Mouse (Mus musculus): ENCODE measurements at regions not wholly inside any gene's neighbourhood (a gene's known extent, or its start where the extent isn't known, plus 50 kb on each side); places are given as distances from the start of the nearest gene placed in this dataset.

DNA sequence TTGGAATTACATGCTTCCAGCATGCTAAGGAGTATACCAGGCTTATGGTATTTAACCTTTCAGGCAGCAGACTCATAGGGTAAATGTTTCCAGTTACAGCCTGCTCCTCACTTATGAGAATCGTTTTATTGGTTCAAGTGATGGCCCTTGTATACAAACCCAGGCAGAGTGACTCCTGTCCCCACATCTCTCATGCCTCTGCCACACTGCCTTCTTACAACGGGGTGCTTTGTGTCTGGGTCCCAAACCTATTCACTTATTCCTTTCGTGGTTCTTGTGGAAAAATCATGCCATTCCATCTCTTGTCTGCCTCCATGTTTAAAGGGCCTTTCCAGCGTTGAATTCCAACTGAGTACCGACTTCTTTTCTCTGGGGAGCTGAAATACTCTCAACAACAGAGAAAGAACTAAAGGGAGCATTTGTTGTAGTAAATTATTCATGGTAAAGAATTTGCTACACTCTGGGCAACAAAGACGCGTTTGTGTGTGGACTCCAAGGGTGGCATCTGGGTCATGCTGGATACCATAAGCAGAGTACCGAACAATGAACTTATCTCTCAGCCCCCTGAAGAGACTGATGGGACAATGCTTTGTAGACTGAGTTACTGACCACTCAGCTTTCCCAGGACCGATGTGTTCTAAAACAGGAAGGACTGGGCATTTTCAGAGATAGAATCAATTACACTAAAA lies 291.6 kb downstream of the Pten start:
- Histone ChIP-seq H3K27ac (no peak overlapping the region), H3K4me3 (no peak overlapping the region)
- TF ChIP-seq CTCF (conservative IDR thresholded peaks at IDR 0.05), result no peak
- no peak for DNase-seq (ENCODE audit: low spot score in 2 of 2)

DNA sequence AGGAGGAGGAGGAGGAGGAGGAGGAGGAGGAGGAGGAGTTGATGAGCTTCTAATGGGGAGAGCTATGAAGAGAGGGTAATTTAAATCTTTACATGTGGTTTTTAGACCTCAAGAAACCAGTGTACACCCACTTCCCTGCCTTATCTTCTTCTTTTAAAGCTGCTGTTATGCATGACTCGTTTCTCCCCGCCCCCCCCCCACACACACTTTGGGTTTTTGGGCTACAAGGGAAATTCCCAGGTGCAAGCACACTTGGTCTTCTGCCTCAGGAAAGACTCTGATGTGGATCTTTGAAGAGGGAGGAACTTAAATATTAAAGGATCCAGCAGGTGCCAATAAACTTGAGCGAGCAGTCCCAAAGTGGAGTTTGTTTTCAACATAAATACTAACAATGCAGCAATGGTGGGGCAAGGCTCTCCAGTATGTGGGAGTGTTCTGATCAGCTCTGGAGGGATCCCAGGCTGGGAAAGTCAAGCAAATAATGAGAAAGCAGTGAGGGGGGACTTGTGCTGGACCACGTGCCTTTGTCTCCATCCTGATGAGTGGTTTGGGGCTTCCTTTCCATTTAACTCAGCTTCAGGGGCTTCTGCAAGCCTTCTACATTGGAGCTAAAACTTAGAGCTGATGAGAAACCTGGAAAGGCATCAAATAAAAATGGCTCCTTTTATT lies 296.0 kb downstream of the Pten start:
- no peak for DNase-seq (ENCODE audit: low spot score in 2 of 2)
- H3K27ac ChIP-seq, result no peak overlapping the region
- H3K4me3 ChIP-seq, result no peak overlapping the region
- no peak for TF ChIP-seq CTCF (conservative IDR thresholded peaks at IDR 0.05)

- Histone ChIP-seq H3K4me3 (no peak overlapping the region), H3K27ac (no peak overlapping the region)
- TF ChIP-seq CTCF (conservative IDR thresholded peaks at IDR 0.05), result no peak
- DNase-seq (ENCODE audit: low spot score in 2 of 2), result no peak
Observed at GRCm38 (mm10) chr19:33056372-33056791, 299.1 kb downstream of the Pten start.

DNA sequence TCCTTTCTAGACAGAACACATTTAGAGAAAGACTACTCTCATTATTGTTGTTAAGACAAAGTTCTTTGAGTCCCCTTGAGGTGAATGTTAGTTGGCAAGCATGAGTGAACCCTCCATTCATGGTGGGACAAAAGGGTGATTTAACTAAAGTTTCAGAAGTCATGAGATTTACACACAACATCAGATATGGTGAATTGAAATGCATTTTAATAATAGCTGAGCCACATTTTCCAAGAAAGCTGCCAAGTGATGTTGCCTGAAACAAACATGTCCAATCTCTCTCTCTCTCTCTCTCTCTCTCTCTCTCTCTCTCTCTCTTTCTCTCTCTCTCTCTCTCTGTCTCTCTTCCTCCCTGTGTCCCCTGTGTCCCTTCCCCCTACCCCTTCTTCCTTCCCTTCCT lies 303.7 kb downstream of the Pten start:
- TF ChIP-seq CTCF (conservative IDR thresholded peaks at IDR 0.05), result no peak
- Histone ChIP-seq H3K27ac (no peak overlapping the region), H3K4me3 (no peak overlapping the region)
- DNase-seq (ENCODE audit: low spot score in 2 of 2), result no peak

DNA sequence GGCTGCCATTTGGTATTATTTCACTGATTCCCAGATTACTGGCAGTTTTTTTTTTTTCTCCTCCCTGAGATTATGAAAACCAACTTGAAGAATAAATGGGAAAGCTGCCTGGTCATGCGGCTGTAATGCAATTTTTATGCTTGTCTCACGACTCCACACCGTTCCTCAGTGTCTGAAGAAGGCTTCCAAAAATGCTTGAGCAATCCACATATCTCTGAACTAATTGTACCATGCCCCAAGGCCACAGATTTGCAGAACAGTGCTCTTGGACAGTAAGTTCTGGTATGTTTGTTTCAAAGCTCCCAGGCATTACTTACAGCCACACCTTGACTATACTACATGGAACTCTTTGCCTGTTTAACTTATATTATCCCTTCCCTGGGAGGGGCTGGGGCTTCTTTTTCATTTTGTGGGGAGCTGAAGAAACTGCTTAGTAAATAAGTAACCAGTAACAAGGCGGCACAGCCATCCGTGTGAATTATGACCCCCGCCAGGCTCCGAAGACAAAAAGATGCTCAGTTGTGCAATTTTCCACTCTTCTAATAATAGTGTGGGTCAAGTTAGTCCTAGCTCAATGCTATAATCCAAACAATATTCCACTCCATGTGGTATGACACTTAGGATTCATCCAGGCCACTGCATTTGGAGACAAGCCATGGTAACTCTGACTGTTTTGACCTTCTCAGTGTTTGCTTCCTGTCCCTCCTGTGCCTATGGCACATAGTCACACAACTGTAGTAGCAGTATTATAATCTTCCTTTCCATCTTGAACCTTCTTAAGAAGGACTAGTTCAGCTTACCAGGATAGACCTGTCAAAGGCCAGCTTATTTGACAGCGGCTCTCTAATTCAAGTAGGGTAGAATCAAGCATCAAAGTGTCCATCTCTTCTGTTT lies 305.1 kb downstream of the Pten start:
- Histone ChIP-seq H3K4me3 (no peak overlapping the region), H3K27ac (no peak overlapping the region)
- no peak for DNase-seq (ENCODE audit: low spot score in 2 of 2)
- TF ChIP-seq CTCF (conservative IDR thresholded peaks at IDR 0.05), result no peak

GRCm38 (mm10) chr19:33065274-33066200 lies 308.2 kb downstream of the Pten start:
- DNase-seq (ENCODE audit: low spot score in 2 of 2), result no peak
- H3K27ac ChIP-seq, result 0 out of 2 replicates have a peak overlapping the region, but pooled peaks have one; percentile 18
- no peak for TF ChIP-seq CTCF (conservative IDR thresholded peaks at IDR 0.05)

DNA sequence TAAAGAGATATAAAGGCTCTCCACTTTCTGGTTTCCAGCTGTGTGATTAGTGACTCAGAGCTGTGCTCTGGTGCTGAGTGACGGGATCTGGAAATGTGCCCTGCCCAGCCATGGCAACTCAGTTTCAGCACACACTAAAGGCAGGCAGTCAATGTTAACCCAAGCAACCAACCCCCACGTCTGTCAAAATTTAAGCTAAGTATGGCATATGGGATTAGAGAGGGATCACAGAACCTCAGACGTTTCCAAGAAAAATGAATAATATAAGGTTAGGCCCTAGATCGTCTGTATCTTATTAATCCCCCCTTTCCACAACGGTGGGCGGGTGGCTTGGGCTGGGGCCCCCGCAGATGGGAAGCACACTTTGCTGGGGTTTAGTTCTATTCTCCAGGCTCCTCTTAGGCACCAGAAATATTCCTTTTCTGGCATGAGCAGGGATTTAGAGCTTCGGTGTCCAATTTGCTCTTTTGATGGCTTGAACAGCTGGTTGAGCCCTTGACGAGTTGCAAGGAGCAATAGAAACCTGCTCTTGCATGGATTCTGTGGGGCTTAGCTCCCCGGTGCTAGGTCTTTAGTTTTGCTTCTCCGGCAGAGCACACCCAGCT lies 311.2 kb downstream of the Pten start:
- TF ChIP-seq CTCF (conservative IDR thresholded peaks at IDR 0.05), result no peak
- no peak overlapping the region for H3K4me3 ChIP-seq
- DNase-seq (ENCODE audit: low spot score in 2 of 2), result peak in 1 of 2 experiments; percentile 13
- H3K27ac ChIP-seq, result no peak overlapping the region

More at GRCm38 (mm10) chr19:33065274-33066200, 308.2 kb downstream of the Pten start:
- no peak overlapping the region; the same call in 1 of the 2 replicates for H3K4me3 ChIP-seq

- no peak for TF ChIP-seq CTCF (conservative IDR thresholded peaks at IDR 0.05)
- Histone ChIP-seq H3K27ac (no peak overlapping the region), H3K4me3 (no peak overlapping the region)
- DNase-seq (ENCODE audit: low spot score in 2 of 2), result no peak
Observed at GRCm38 (mm10) chr19:33069761-33070160, 312.5 kb downstream of the Pten start.

DNA sequence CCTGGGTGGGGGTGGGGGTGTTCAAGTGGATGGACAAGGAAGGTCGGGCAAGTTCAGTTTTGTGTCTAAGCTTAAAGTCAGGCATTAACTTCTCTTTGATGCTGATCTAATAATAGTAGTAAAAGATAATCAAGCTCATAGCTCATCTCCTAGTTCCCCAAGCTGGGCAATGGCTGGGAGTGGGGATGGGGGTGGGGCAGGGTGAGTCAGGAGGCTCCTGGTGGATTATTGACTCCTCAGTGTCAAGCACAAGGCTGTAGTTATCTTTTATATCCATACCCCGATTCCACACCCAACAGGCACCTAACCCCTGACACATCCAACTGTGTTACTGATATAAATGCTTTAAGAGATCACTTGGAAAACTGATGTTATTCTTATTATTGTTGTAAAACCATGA lies 315.0 kb downstream of the Pten start:
- DNase-seq (ENCODE audit: low spot score in 2 of 2), result no peak
- no peak for TF ChIP-seq CTCF (conservative IDR thresholded peaks at IDR 0.05)
- H3K4me3 ChIP-seq, result no peak overlapping the region
- no peak overlapping the region for H3K27ac ChIP-seq

- no peak for TF ChIP-seq CTCF (conservative IDR thresholded peaks at IDR 0.05)
- no peak for DNase-seq (ENCODE audit: low spot score in 2 of 2)
- no peak overlapping the region for H3K4me3 ChIP-seq
- H3K27ac ChIP-seq, result no peak overlapping the region
Observed at GRCm38 (mm10) chr19:33074907-33075306, 317.2 kb downstream of the Rnls start.

GRCm38 (mm10) chr19:33078681-33079360 lies 313.3 kb downstream of the Rnls start:
- H3K4me3 ChIP-seq, result no peak overlapping the region
- H3K27ac ChIP-seq, result no peak overlapping the region
- no peak for DNase-seq (ENCODE audit: low spot score in 2 of 2)
- no peak for TF ChIP-seq CTCF (conservative IDR thresholded peaks at IDR 0.05)

Data from layer of hippocampus, adult 2 months (tissue).